In the genomic region with DNA sequence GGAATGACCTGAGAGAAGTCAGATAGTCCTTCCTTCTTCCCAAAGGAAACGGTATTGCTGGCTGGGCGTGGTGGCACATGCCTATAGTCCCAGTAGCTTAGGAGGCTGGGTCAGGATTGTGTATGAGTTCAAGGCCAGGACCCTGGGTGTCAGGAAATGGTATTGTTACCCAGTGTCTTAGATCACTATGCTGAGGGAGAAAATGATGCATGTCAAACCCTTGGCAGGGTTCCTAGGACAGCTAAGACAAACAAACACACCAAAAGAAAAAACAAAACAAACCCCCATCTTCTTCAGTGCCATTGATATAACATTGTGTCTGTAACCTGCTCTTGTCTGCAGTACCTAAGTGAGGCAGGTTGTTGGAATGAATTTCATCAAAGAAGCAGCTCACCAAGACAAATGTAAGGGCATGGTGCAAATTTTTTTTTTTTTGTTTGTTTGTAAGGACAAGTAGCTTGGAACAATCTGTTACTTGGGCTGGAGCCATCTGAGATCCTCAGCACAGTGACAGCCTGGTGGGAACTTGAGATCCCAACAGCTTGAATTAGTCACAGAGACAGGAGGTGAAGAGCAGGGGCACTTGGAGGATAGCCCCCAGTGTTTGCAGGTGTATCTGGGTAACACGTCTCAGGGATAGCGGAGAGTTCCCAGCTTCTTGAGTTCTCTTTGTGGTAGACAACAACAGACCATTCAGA, we compare ENCODE assay signal across 23 mouse cellular contexts. TPM values are rescaled to one million over a fixed set of nuclear protein-coding genes. Genes with fewer than 3 reads are reported as not detected.
DNase-seq lines count a peak whose midpoint lies in the region; ATAC-seq and TF ChIP-seq lines count a peak whose summit lies in the region.
"Had no signal": no experiment of that assay in that cellular context is flagged by ENCODE, and none has a peak within 500 bp of the region (broad histone marks: within the 10 kb centered on the region; RNA-seq: fewer than 3 reads in every experiment).

No protein-coding gene starts in this region.

- no peaks in the 10 kb centered on the region for H3K9me3 ChIP-seq in hindbrain, postnatal 0 days (ENCODE audit: low read length)
- no peaks in the 10 kb centered on the region for H3K9me3 ChIP-seq in hindbrain, embryonic 11.5 days (ENCODE audit: control insufficient read depth, low read length)
- no peaks in the 10 kb centered on the region for H3K9me3 ChIP-seq in lung, postnatal 0 days (ENCODE audit: low read length)
- no peaks in the 10 kb centered on the region for H3K9me3 ChIP-seq in midbrain, embryonic 14.5 days (ENCODE audit: control insufficient read depth, low read length)
- H3K9me3 ChIP-seq: embryonic facial prominence, embryonic 15.5 days; forebrain, embryonic 10.5 days; heart, embryonic 13.5 days; hindbrain, embryonic 13.5 days; intestine, embryonic 15.5 days had no signal

- peaks cover 7% of the 10 kb centered on the region; the same call in 1 of the 2 replicates for H3K4me1 ChIP-seq in hindbrain, postnatal 0 days (ENCODE audit: insufficient read depth, low read length)
- H3K4me1 ChIP-seq in hindbrain, embryonic 11.5 days (replicated peaks; ENCODE audit: control insufficient read depth, insufficient read depth, low read length): no peaks in the 10 kb centered on the region
- H3K4me1 ChIP-seq in lung, postnatal 0 days (ENCODE audit: insufficient read depth, low read depth, low read length): peaks cover 3% of the 10 kb centered on the region; the same call in 1 of the 2 replicates
- H3K4me1 ChIP-seq in midbrain, embryonic 14.5 days (ENCODE audit: control insufficient read depth, insufficient read depth, low read length): no peaks in the 10 kb centered on the region
- H3K4me1 ChIP-seq: embryonic facial prominence, embryonic 15.5 days; hindbrain, embryonic 13.5 days; intestine, embryonic 15.5 days had no signal

- ATAC-seq in hindbrain, postnatal 0 days: no peak
- ATAC-seq in hindbrain, embryonic 11.5 days (ENCODE audit: low FRiP score): no peak
- ATAC-seq in lung, postnatal 0 days: peak; percentile 90
- no peak for ATAC-seq in midbrain, embryonic 14.5 days (ENCODE audit: low FRiP score, low TSS enrichment)
- ATAC-seq: forebrain, embryonic 14.5 days; intestine, embryonic 15.5 days had no signal

- 65% methylated on average over 4 of the region's 4 CpGs for WGBS in hindbrain, postnatal 0 days
- WGBS in hindbrain, embryonic 11.5 days: 84% methylated on average over 4 of the region's 4 CpGs
- 42% methylated on average over 4 of the region's 4 CpGs for WGBS in lung, postnatal 0 days
- WGBS in midbrain, embryonic 14.5 days: 87% methylated on average over 4 of the region's 4 CpGs

- 0 out of 2 replicates have a peak overlapping the region, but pooled peaks have one; percentile 36 for H3K27ac ChIP-seq in hindbrain, postnatal 0 days
- H3K27ac ChIP-seq in hindbrain, embryonic 11.5 days (ENCODE audit: low read depth, low read length): no peak overlapping the region
- H3K27ac ChIP-seq in lung, postnatal 0 days (ENCODE audit: low read length): no peak overlapping the region
- no peak overlapping the region for H3K27ac ChIP-seq in midbrain, embryonic 14.5 days (replicated peaks; ENCODE audit: low read depth, low read length)
- H3K27ac ChIP-seq: embryonic facial prominence, embryonic 15.5 days; forebrain, embryonic 10.5 days; gastrocnemius, adult 2 months; heart, embryonic 13.5 days; hindbrain, embryonic 13.5 days; intestine, embryonic 15.5 days had no signal

- no peak overlapping the region for H3K9ac ChIP-seq in hindbrain, postnatal 0 days (replicated peaks; ENCODE audit: low read length)
- H3K9ac ChIP-seq in hindbrain, embryonic 11.5 days (ENCODE audit: low read depth, low read length): no peak overlapping the region
- H3K9ac ChIP-seq in lung, postnatal 0 days (replicated peaks; ENCODE audit: low read depth): no peak overlapping the region
- H3K9ac ChIP-seq in midbrain, embryonic 14.5 days (replicated peaks; ENCODE audit: low read length): no peak overlapping the region
- H3K9ac ChIP-seq: embryonic facial prominence, embryonic 15.5 days; heart, embryonic 13.5 days; hindbrain, embryonic 13.5 days; intestine, embryonic 15.5 days had no signal

- no peaks in the 10 kb centered on the region for H3K27me3 ChIP-seq in hindbrain, postnatal 0 days (ENCODE audit: insufficient read depth, low read length)
- H3K27me3 ChIP-seq in hindbrain, embryonic 11.5 days (ENCODE audit: control insufficient read depth, insufficient read depth, low read length): no peaks in the 10 kb centered on the region
- H3K27me3 ChIP-seq in lung, postnatal 0 days (replicated peaks; ENCODE audit: insufficient read depth, low read length): no peaks in the 10 kb centered on the region
- no peaks in the 10 kb centered on the region for H3K27me3 ChIP-seq in midbrain, embryonic 14.5 days (ENCODE audit: control insufficient read depth, insufficient read depth, low read length)
- H3K27me3 ChIP-seq: embryonic facial prominence, embryonic 15.5 days; hindbrain, embryonic 13.5 days; intestine, embryonic 15.5 days had no signal

- H3K36me3 ChIP-seq in hindbrain, postnatal 0 days (ENCODE audit: insufficient read depth, low read length): no peaks in the 10 kb centered on the region
- H3K36me3 ChIP-seq in hindbrain, embryonic 11.5 days (ENCODE audit: control insufficient read depth, insufficient read depth, low read length): no peaks in the 10 kb centered on the region
- H3K36me3 ChIP-seq in lung, postnatal 0 days (ENCODE audit: insufficient read depth, low read length): no peaks in the 10 kb centered on the region
- no peaks in the 10 kb centered on the region for H3K36me3 ChIP-seq in midbrain, embryonic 14.5 days (ENCODE audit: control insufficient read depth, insufficient read depth, low read length)
- H3K36me3 ChIP-seq: embryonic facial prominence, embryonic 15.5 days; forebrain, embryonic 10.5 days; heart, embryonic 13.5 days; hindbrain, embryonic 13.5 days; intestine, embryonic 15.5 days had no signal

- no peak for DNase-seq in hindbrain, postnatal 0 days (ENCODE audit: low spot score)
- DNase-seq in hindbrain, embryonic 11.5 days (ENCODE audit: low spot score): no peak
- DNase-seq in brain, embryonic 14.5 days (ENCODE audit: low read depth): peak; percentile 31
- DNase-seq in lung, postnatal 0 days (ENCODE audit: low spot score): peak; percentile 60
- peak; percentile 54 for DNase-seq in lung, postnatal 36 days
- no peak for DNase-seq in midbrain, embryonic 14.5 days
- DNase-seq in cerebellum, adult 9-11 months: no peak
- DNase-seq: adrenal gland, postnatal 14 days; cerebellum, adult 9-10 months; embryo, embryonic 11 days; gastrocnemius, adult 2 months; gastrocnemius, postnatal 25 days; heart, postnatal 4 days had no signal

- TF ChIP-seq POLR2A in brain, embryonic 14.5 days (IDR thresholded peaks at IDR 0.05; ENCODE audit: borderline replicate concordance, extremely low read depth, insufficient read depth, insufficient read length, poor library complexity, severe bottlenecking): no peak

- peak; percentile 85 for TF ChIP-seq EP300 in lung, postnatal 0 days (IDR thresholded peaks at IDR 0.05)

- no peak overlapping the region for H3K4me2 ChIP-seq in hindbrain, postnatal 0 days (ENCODE audit: low read depth, low read length)
- H3K4me2 ChIP-seq in hindbrain, embryonic 11.5 days (replicated peaks; ENCODE audit: low read depth, low read length): no peak overlapping the region
- H3K4me2 ChIP-seq in lung, postnatal 0 days (replicated peaks; ENCODE audit: low read depth, low read length): no peak overlapping the region
- H3K4me2 ChIP-seq in midbrain, embryonic 14.5 days (ENCODE audit: low read length): no peak overlapping the region
- H3K4me2 ChIP-seq: embryonic facial prominence, embryonic 15.5 days; heart, embryonic 13.5 days; hindbrain, embryonic 13.5 days; intestine, embryonic 15.5 days had no signal

- TF ChIP-seq CTCF in hindbrain, postnatal 0 days (IDR thresholded peaks at IDR 0.05; ENCODE audit: low read depth): no peak
- no peak for TF ChIP-seq CTCF in brain, embryonic 14.5 days (IDR thresholded peaks at IDR 0.05; ENCODE audit: borderline replicate concordance, extremely low read depth, insufficient read depth, insufficient read length)
- no peak for TF ChIP-seq CTCF in lung, postnatal 0 days (IDR thresholded peaks at IDR 0.05)

- H3K4me3 ChIP-seq in hindbrain, postnatal 0 days (ENCODE audit: low read length): no peak overlapping the region
- H3K4me3 ChIP-seq in hindbrain, embryonic 11.5 days (ENCODE audit: low read depth, low read length): no peak overlapping the region
- no peak overlapping the region for H3K4me3 ChIP-seq in lung, postnatal 0 days (ENCODE audit: low read depth, low read length)
- no peak overlapping the region for H3K4me3 ChIP-seq in midbrain, embryonic 14.5 days (replicated peaks; ENCODE audit: low read depth, low read length)
- H3K4me3 ChIP-seq: embryonic facial prominence, embryonic 15.5 days; erythroblast, embryonic 14.5 days; forebrain, embryonic 10.5 days; gastrocnemius, adult 2 months; heart, embryonic 13.5 days; hindbrain, embryonic 13.5 days; intestine, embryonic 15.5 days had no signal

RNA-seq across cellular contexts. Expression of a gene that starts 34.2 kb away (rescaled TPM):
- 75.1 and 85.6 TPM in 2 replicates for total RNA-seq in hindbrain, postnatal 0 days (2014; rRNA removed)
- polyA plus RNA-seq in hindbrain, postnatal 0 days (2015; fragmentation: Nextera tagmentation; extraction: Ambion mirVana): 20.9 and 22.5 TPM in 2 replicates
- polyA plus RNA-seq in hindbrain, embryonic 11.5 days (2014; fragmentation: Nextera tagmentation; extraction: Ambion mirVana): 1.3 and 1.7 TPM in 2 replicates
- polyA plus RNA-seq in brain, embryonic 14.5 days (2012; rRNA removed): 13.2 and 18.3 TPM in 2 replicates
- polyA plus RNA-seq in lung, postnatal 0 days (2015; fragmentation: Nextera tagmentation; extraction: Ambion mirVana): 1.3 and 1.5 TPM in 2 replicates
- 11.3 and 11.5 TPM in 2 replicates for polyA plus RNA-seq in midbrain, embryonic 14.5 days (2014; fragmentation: Nextera tagmentation; extraction: Ambion mirVana)
- total RNA-seq: common myeloid progenitor, adult 5-6 weeks; ES-E14; gastrocnemius, adult 2 months; gastrocnemius, postnatal 25 days; granulocyte monocyte progenitor cell, adult 5-6 weeks had no signal
- polyA plus RNA-seq: erythroblast, embryonic 14.5 days had no signal

Comparison
In these comparisons a context has a peak if more than half of its experiments do, and no peak if none do; other contexts are left out.
1. DNase-seq: peak in brain, embryonic 14.5 days (single experiment), lung, postnatal 0 days (single experiment) and lung, postnatal 36 days (single experiment); none in hindbrain, postnatal 0 days (single experiment), hindbrain, embryonic 11.5 days (single experiment), midbrain, embryonic 14.5 days (single experiment) and cerebellum, adult 9-11 months (single experiment).